8 mouse cellular contexts compared by ENCODE assay signal in genomic region chr11:72608071-72608679, GRCm38 (mm10). TPM values are rescaled to one million over a fixed set of nuclear protein-coding genes. Genes with fewer than 3 reads are reported as not detected.
DNase-seq lines count a peak whose midpoint lies in the region; ATAC-seq and TF ChIP-seq lines count a peak whose summit lies in the region.

No protein-coding gene starts in this region.

- no peaks in the 10 kb centered on the region for H3K9me3 ChIP-seq in E14TG2a.4 (ENCODE audit: low read length)
- H3K9me3 ChIP-seq in forebrain, embryonic 12.5 days: no peaks in the 10 kb centered on the region
- H3K9me3 ChIP-seq in heart, postnatal 0 days (replicated peaks; ENCODE audit: control insufficient read depth, low read length): no peaks in the 10 kb centered on the region
- H3K9me3 ChIP-seq in liver, embryonic 16.5 days (replicated peaks; ENCODE audit: control insufficient read depth, low read length): no peaks in the 10 kb centered on the region
- no peaks in the 10 kb centered on the region for H3K9me3 ChIP-seq in neural tube, embryonic 13.5 days

- peak overlapping the region; percentile 96 for H3K9ac ChIP-seq in forebrain, embryonic 12.5 days
- peak overlapping the region; percentile 99 for H3K9ac ChIP-seq in heart, postnatal 0 days (replicated peaks; ENCODE audit: low read depth, low read length)
- peak overlapping the region; percentile 97 for H3K9ac ChIP-seq in liver, embryonic 16.5 days (ENCODE audit: low read depth, low read length)
- H3K9ac ChIP-seq in neural tube, embryonic 13.5 days: peak overlapping the region; percentile 98

- DNase-seq in c-Kit-positive CD71-positive TER-119-positive erythroid progenitor cells, embryonic 14.5 days (ENCODE audit: low spot score): peak; percentile 90
- DNase-seq in heart, postnatal 0 days (ENCODE audit: low spot score): peak; percentile 98
- DNase-seq in kidney, postnatal 4 days: peak; percentile 93 to 96

- H3K27ac ChIP-seq in forebrain, embryonic 12.5 days: peak overlapping the region; percentile 98
- H3K27ac ChIP-seq in heart, postnatal 0 days (ENCODE audit: low read depth): peak overlapping the region; percentile 99
- H3K27ac ChIP-seq in liver, embryonic 16.5 days (ENCODE audit: low read length): peak overlapping the region; percentile 99
- H3K27ac ChIP-seq in neural tube, embryonic 13.5 days (replicated peaks): peak overlapping the region; percentile 99
- peak overlapping the region; percentile 99 for H3K27ac ChIP-seq in testis, adult 2 months (ENCODE audit: control insufficient read depth, insufficient read depth, low read depth, low read length)

- H3K4me3 ChIP-seq in E14TG2a.4 (replicated peaks; ENCODE audit: low read length): peak overlapping the region; percentile 99
- H3K4me3 ChIP-seq in forebrain, embryonic 12.5 days (replicated peaks): peak overlapping the region; percentile 75
- H3K4me3 ChIP-seq in heart, postnatal 0 days (ENCODE audit: low read depth, low read length): peak overlapping the region; percentile 99
- H3K4me3 ChIP-seq in liver, embryonic 16.5 days (ENCODE audit: low read depth, low read length): peak overlapping the region; percentile 91
- H3K4me3 ChIP-seq in neural tube, embryonic 13.5 days: peak overlapping the region; percentile 97
- H3K4me3 ChIP-seq in testis, adult 2 months (ENCODE audit: control insufficient read depth, low read depth, low read length): peak overlapping the region; percentile 99

- TF ChIP-seq CTCF in E14TG2a.4 (conservative IDR thresholded peaks at IDR 0.05; ENCODE audit: low read length): no peak
- TF ChIP-seq CTCF in heart, postnatal 0 days (IDR thresholded peaks at IDR 0.05; ENCODE audit: low read depth): no peak
- TF ChIP-seq CTCF in testis, adult 2 months (IDR thresholded peaks at IDR 0.05; ENCODE audit: control insufficient read depth, insufficient read depth, insufficient replicate concordance, low read depth, low read length): no peak

- TF ChIP-seq POLR2A in testis, adult 2 months (IDR thresholded peaks at IDR 0.05; ENCODE audit: control insufficient read depth, low read depth, low read length): peak; percentile 71

- peak; percentile 90 for ATAC-seq in forebrain, embryonic 12.5 days (ENCODE audit: low FRiP score)
- ATAC-seq in heart, postnatal 0 days (ENCODE audit: insufficient read depth, low read depth): peak; percentile 88
- peak; percentile 75 for ATAC-seq in liver, embryonic 16.5 days (ENCODE audit: low read depth)
- ATAC-seq in neural tube, embryonic 13.5 days (ENCODE audit: low read depth): peak; percentile 88

- H3K36me3 ChIP-seq in E14TG2a.4 (ENCODE audit: insufficient read depth, low read length): no peaks in the 10 kb centered on the region
- H3K36me3 ChIP-seq in forebrain, embryonic 12.5 days (replicated peaks): no peaks in the 10 kb centered on the region
- H3K36me3 ChIP-seq in heart, postnatal 0 days (replicated peaks; ENCODE audit: control insufficient read depth, insufficient read depth, low read length): no peaks in the 10 kb centered on the region
- H3K36me3 ChIP-seq in liver, embryonic 16.5 days (ENCODE audit: control insufficient read depth, insufficient read depth): no peaks in the 10 kb centered on the region
- no peaks in the 10 kb centered on the region for H3K36me3 ChIP-seq in neural tube, embryonic 13.5 days
- no peaks in the 10 kb centered on the region; the same call in 1 of the 2 replicates for H3K36me3 ChIP-seq in testis, adult 2 months (ENCODE audit: control insufficient read depth, insufficient read depth, low read length)

- peak; percentile 33; the same call in 1 of the 2 replicates for TF ChIP-seq EP300 in heart, postnatal 0 days (IDR thresholded peaks at IDR 0.05; ENCODE audit: low read depth)

- peak overlapping the region; percentile 60 for H3K4me2 ChIP-seq in forebrain, embryonic 12.5 days
- H3K4me2 ChIP-seq in heart, postnatal 0 days (ENCODE audit: low read depth, low read length): peak overlapping the region; percentile 61
- peak overlapping the region; percentile 91 for H3K4me2 ChIP-seq in liver, embryonic 16.5 days (ENCODE audit: low read depth, low read length)
- peak overlapping the region; percentile 58 for H3K4me2 ChIP-seq in neural tube, embryonic 13.5 days

- H3K27me3 ChIP-seq in E14TG2a.4 (ENCODE audit: insufficient read depth, low read length): no peaks in the 10 kb centered on the region
- no peaks in the 10 kb centered on the region for H3K27me3 ChIP-seq in forebrain, embryonic 12.5 days
- H3K27me3 ChIP-seq in heart, postnatal 0 days (ENCODE audit: control insufficient read depth, insufficient read depth, low read length): no peaks in the 10 kb centered on the region
- no peaks in the 10 kb centered on the region for H3K27me3 ChIP-seq in liver, embryonic 16.5 days (ENCODE audit: control insufficient read depth, insufficient read depth, low read depth, low read length)
- H3K27me3 ChIP-seq in neural tube, embryonic 13.5 days: no peaks in the 10 kb centered on the region
- H3K27me3 ChIP-seq in testis, adult 2 months (ENCODE audit: control insufficient read depth, insufficient read depth, low read length): no peaks in the 10 kb centered on the region

- under 1% methylated on average over 34 of the region's 55 CpGs for WGBS in forebrain, embryonic 12.5 days
- WGBS in heart, postnatal 0 days: 0% methylated on average over 32 of the region's 55 CpGs
- WGBS in liver, embryonic 16.5 days (ENCODE audit: insufficient replicate concordance): 1% methylated on average over 51 of the region's 55 CpGs
- WGBS in neural tube, embryonic 13.5 days: under 1% methylated on average over 44 of the region's 55 CpGs

- peaks cover 46% of the 10 kb centered on the region for H3K4me1 ChIP-seq in E14TG2a.4 (replicated peaks; ENCODE audit: low read depth, low read length)
- peaks cover 10% of the 10 kb centered on the region for H3K4me1 ChIP-seq in forebrain, embryonic 12.5 days
- peaks cover 13% of the 10 kb centered on the region; the same call in 1 of the 2 replicates for H3K4me1 ChIP-seq in heart, postnatal 0 days (ENCODE audit: control insufficient read depth, insufficient read depth)
- peaks cover 4% of the 10 kb centered on the region for H3K4me1 ChIP-seq in liver, embryonic 16.5 days (ENCODE audit: control insufficient read depth, low read depth, low read length)
- H3K4me1 ChIP-seq in neural tube, embryonic 13.5 days (replicated peaks): peaks cover 28% of the 10 kb centered on the region
- H3K4me1 ChIP-seq in testis, adult 2 months (ENCODE audit: control insufficient read depth, insufficient read depth, low read length): peaks cover 2% of the 10 kb centered on the region; the same call in 1 of the 2 replicates

RNA-seq across cellular contexts. Expression of gene Ube2g1, which starts 1.1 kb away (rescaled TPM):
- 106 and 113 TPM in 2 replicates for polyA plus RNA-seq in forebrain, embryonic 12.5 days (2016; fragmentation: Nextera tagmentation; extraction: Ambion mirVana)
- 47.5 and 51.1 TPM in 2 replicates for total RNA-seq in heart, postnatal 0 days (2014; rRNA removed; ENCODE audit: low replicate concordance)
- polyA plus RNA-seq in heart, postnatal 0 days (2015; fragmentation: Nextera tagmentation; extraction: Ambion mirVana): 56.4 and 58.6 TPM in 2 replicates
- 20.9 and 21.8 TPM in 2 replicates for polyA plus RNA-seq in liver, embryonic 16.5 days (2015; fragmentation: Nextera tagmentation; extraction: Ambion mirVana)
- polyA plus RNA-seq in neural tube, embryonic 13.5 days (2015; fragmentation: Nextera tagmentation; extraction: Ambion mirVana): 108 and 121 TPM in 2 replicates
- polyA plus RNA-seq in testis, adult 2 months (2012; rRNA removed): 3.9 and 4.1 TPM in 2 replicates

RNA-seq across cellular contexts. Expression of gene Spns3, which starts 57.9 kb away (rescaled TPM):
- not detected in 2 replicates for polyA plus RNA-seq in forebrain, embryonic 12.5 days (2016; fragmentation: Nextera tagmentation; extraction: Ambion mirVana)
- not detected in 2 replicates for total RNA-seq in heart, postnatal 0 days (2014; rRNA removed; ENCODE audit: low replicate concordance)
- polyA plus RNA-seq in heart, postnatal 0 days (2015; fragmentation: Nextera tagmentation; extraction: Ambion mirVana): 0.04 TPM in 2 replicates
- 1.6 TPM in 2 replicates for polyA plus RNA-seq in liver, embryonic 16.5 days (2015; fragmentation: Nextera tagmentation; extraction: Ambion mirVana)
- polyA plus RNA-seq in neural tube, embryonic 13.5 days (2015; fragmentation: Nextera tagmentation; extraction: Ambion mirVana): 0.04 TPM in 1 of 2 replicates, not detected in the other
- 1.6 and 1.7 TPM in 2 replicates for polyA plus RNA-seq in testis, adult 2 months (2012; rRNA removed)

Comparison
In these comparisons a context has a peak if more than half of its experiments do, and no peak if none do; other contexts are left out.
1. Peak in every context shown above with its lines: DNase-seq, ATAC-seq, H3K4me3 ChIP-seq and H3K27ac ChIP-seq.